Comparison of ENCODE assay signal across 8 mouse cellular contexts in the genomic region with DNA sequence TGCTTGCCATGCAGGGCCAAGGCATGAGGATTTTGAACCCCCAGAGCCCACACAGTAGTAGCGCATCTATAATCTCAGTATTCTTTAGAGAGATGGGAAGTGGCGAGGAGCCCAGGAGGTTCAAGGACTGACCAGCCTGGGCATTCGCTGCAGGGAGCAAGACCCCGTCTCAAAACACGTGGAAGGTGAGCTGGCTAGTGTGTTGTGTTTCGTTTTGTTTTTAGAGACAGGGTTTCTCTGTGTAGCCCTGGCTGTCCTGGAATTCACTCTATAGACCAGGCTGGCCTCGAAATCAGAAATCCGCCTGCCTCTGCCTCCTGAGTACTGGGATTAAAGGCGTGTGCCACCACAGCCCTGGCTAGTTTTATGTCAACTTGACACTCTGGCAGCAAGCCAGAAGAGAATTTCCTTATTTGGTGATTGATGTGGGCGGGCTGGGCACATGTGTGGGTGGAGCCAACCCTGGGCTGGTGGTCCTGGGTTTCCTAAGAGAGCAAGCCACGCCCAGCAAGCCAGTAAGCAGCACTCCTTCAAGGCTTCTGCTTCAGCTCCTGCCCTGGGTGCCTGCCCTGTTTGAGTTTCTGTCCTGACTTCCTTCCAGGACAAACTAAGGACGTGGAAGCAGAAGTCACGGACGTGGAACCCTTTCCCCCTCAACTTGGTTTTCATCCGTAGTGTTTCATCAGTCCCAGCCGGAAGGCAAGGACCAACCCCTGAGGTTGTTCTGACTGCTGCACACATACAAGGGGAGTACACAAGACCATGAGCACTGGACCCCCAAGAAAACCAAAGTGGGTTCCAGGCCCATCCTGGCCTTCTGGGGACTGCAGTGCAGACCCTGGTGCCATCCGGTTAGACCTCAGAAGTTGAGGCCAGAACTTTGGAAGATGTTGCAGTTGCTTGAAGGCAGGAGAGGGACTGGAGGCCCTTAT.
DNase-seq lines count a peak whose midpoint lies in the region; ATAC-seq lines count a peak whose summit lies in the region.

No protein-coding gene starts in this region.

- H3K9me3 ChIP-seq in liver, embryonic 12.5 days (replicated peaks), result no peaks in the 10 kb centered on the region

- 65% methylated on average over 17 of the region's 17 CpGs for WGBS in liver, embryonic 12.5 days (ENCODE audit: insufficient replicate concordance)

- H3K4me3 ChIP-seq in liver, embryonic 12.5 days, result no peak overlapping the region

- peak; percentile 76 for DNase-seq in cerebellum, adult 9-10 months
- DNase-seq in cerebellum, postnatal 4 days (ENCODE audit: low spot score in 2 of 2), result no peak
- peak; percentile 95 for DNase-seq in ZHBTc4 (ENCODE audit: low read depth, low spot score)
- peak; percentile 38 to 53 for DNase-seq in heart, postnatal 10 days
- DNase-seq in spleen, postnatal 36 days (ENCODE audit: low spot score in 2 of 2), result peak; percentile 69 to 81
- no peak for DNase-seq in left cerebral cortex, adult 11 months (ENCODE audit: low spot score)

- ATAC-seq in liver, embryonic 12.5 days, result no peak
- ATAC-seq in megakaryocyte, adult 5-6 weeks (ENCODE audit: poor library complexity, severe bottlenecking), result no peak

- intact Hi-C loops in heart, postnatal 10 days (cut with DNase I), result no loop called here

- H3K9ac ChIP-seq in liver, embryonic 12.5 days, result no peak overlapping the region

- H3K27ac ChIP-seq in liver, embryonic 12.5 days, result peak overlapping the region; percentile 53; the same call in 1 of the 2 replicates

- H3K4me2 ChIP-seq in liver, embryonic 12.5 days, result no peak overlapping the region

- H3K27me3 ChIP-seq in liver, embryonic 12.5 days (replicated peaks), result peaks cover 63% of the 10 kb centered on the region

- H3K4me1 ChIP-seq in liver, embryonic 12.5 days, result peaks cover 44% of the 10 kb centered on the region

- no peaks in the 10 kb centered on the region for H3K36me3 ChIP-seq in liver, embryonic 12.5 days

Comparison
In these comparisons a context has a peak if more than half of its experiments do, and no peak if none do; other contexts are left out.
1. DNase-seq: peak in cerebellum, adult 9-10 months (single experiment), ZHBTc4 (single experiment), heart, postnatal 10 days (2 of 2) and spleen, postnatal 36 days (2 of 2); none in cerebellum, postnatal 4 days (0 of 2) and left cerebral cortex, adult 11 months (single experiment).